Mouse (Mus musculus): ENCODE data around the gene Washc1.
"Not testable (repeated sequence)": the region's sequence is repeated elsewhere in the genome, so short reads cannot be mapped to it uniquely, and the experiment has no call there.

- TF ChIP-seq CTCF (IDR thresholded peaks at IDR 0.05); POLR2A (IDR thresholded peaks at IDR 0.05; ENCODE audit: insufficient read depth, low read depth, low read length); EP300 (IDR thresholded peaks at IDR 0.05; ENCODE audit: insufficient read depth, low read depth, low read length): not testable (repeated sequence)
Observed at GRCm38 (mm10) chr17:66167141-66167540, 55.8 kb downstream of the Washc1 start.

Data from heart, adult 2 months (tissue).